Mouse (Mus musculus) E14TG2a.4 (cell line): ENCODE data around the gene Spats2.

Experiments
- H3K27me3 ChIP-seq: 2 replicates; pipeline ENCODE4 v1.6.1; 2014; ENCODE audit warnings: low read length, control low read depth; ENCODE audit not compliant: insufficient read depth
- H3K36me3 ChIP-seq: 2 replicates; pipeline ENCODE4 v1.6.1; 2014; ENCODE audit warnings: low read length, control low read depth; ENCODE audit not compliant: insufficient read depth
- H3K4me1 ChIP-seq: replicated peaks from 2 replicates; pipeline ENCODE4 v1.6.1; 2014; ENCODE audit warnings: low read depth, low read length, control low read depth
- H3K4me3 ChIP-seq: replicated peaks from 2 replicates; pipeline ENCODE4 v1.5.1; 2014; ENCODE audit warnings: mild to moderate bottlenecking, low read length
- H3K9me3 ChIP-seq: 2 replicates; pipeline ENCODE4 v1.6.1; 2014; ENCODE audit warnings: low read length, control low read depth
- CTCF ChIP-seq: conservative IDR thresholded peaks from 2 replicates; pipeline ENCODE4 v1.5.1; 2014; ENCODE audit warnings: low read length
- NANOG ChIP-seq: IDR thresholded peaks from 2 replicates; pipeline ENCODE4 v1.6.1; 2014; ENCODE audit warnings: borderline replicate concordance, low read length, mixed read lengths
- POU5F1 ChIP-seq: IDR thresholded peaks from 2 replicates; pipeline ENCODE4 v1.6.1; 2014; ENCODE audit warnings: low read length, borderline replicate concordance

The Spats2 gene

GRCm38 (mm10) chr15:99126081-99126815 is 532 bp downstream of the Spats2 start:
- peaks cover 69% of the 10 kb centered on the region for H3K4me1 ChIP-seq
- no peaks in the 10 kb centered on the region for H3K9me3 ChIP-seq
- TF ChIP-seq CTCF (no peak), NANOG (no peak), POU5F1 (no peak)
- H3K4me3 ChIP-seq: peak overlapping the region; percentile 85
- H3K36me3 ChIP-seq: peaks cover 6% of the 10 kb centered on the region
- no peaks in the 10 kb centered on the region for H3K27me3 ChIP-seq

- Histone ChIP-seq H3K36me3 (peaks cover 12% of the 10 kb centered on the region), H3K9me3 (no peaks in the 10 kb centered on the region), H3K4me3 (peak overlapping the region; percentile 85), H3K4me1 (peaks cover 71% of the 10 kb centered on the region), H3K27me3 (no peaks in the 10 kb centered on the region)
- TF ChIP-seq POU5F1 (no peak), NANOG (no peak), CTCF (no peak)
Observed at GRCm38 (mm10) chr15:99126816-99127365, 1.2 kb downstream of the Spats2 start.

- peaks cover 67% of the 10 kb centered on the region for H3K4me1 ChIP-seq
- H3K27me3 ChIP-seq: no peaks in the 10 kb centered on the region
- TF ChIP-seq NANOG (no peak), CTCF (no peak), POU5F1 (no peak)
- H3K9me3 ChIP-seq: no peaks in the 10 kb centered on the region
- peaks cover 21% of the 10 kb centered on the region for H3K36me3 ChIP-seq
- peak overlapping the region; percentile 85 for H3K4me3 ChIP-seq
Observed at GRCm38 (mm10) chr15:99127851-99128522, 2.3 kb downstream of the Spats2 start.

- Histone ChIP-seq H3K9me3 (no peaks in the 10 kb centered on the region), H3K36me3 (peaks cover 28% of the 10 kb centered on the region), H3K4me3 (peak overlapping the region; percentile 55), H3K27me3 (no peaks in the 10 kb centered on the region), H3K4me1 (peaks cover 65% of the 10 kb centered on the region)
- TF ChIP-seq POU5F1 (no peak), NANOG (no peak), CTCF (no peak)
Observed at GRCm38 (mm10) chr15:99129441-99129840, 3.7 kb downstream of the Spats2 start.

- TF ChIP-seq NANOG: no peak
- TF ChIP-seq CTCF: no peak
- TF ChIP-seq POU5F1: no peak
- Histone ChIP-seq H3K36me3 (peaks cover 28% of the 10 kb centered on the region), H3K4me3 (peak overlapping the region; percentile 55), H3K4me1 (peaks cover 62% of the 10 kb centered on the region), H3K27me3 (no peaks in the 10 kb centered on the region), H3K9me3 (no peaks in the 10 kb centered on the region)
Observed at GRCm38 (mm10) chr15:99129956-99130910, 4.5 kb downstream of the Spats2 start.

GRCm38 (mm10) chr15:99138389-99138788 is 12.7 kb downstream of the Spats2 start:
- Histone ChIP-seq H3K9me3 (no peaks in the 10 kb centered on the region), H3K27me3 (no peaks in the 10 kb centered on the region), H3K4me3 (no peak overlapping the region), H3K4me1 (peaks cover 75% of the 10 kb centered on the region), H3K36me3 (peaks cover 27% of the 10 kb centered on the region)
- no peak for TF ChIP-seq NANOG
- TF ChIP-seq CTCF: no peak
- TF ChIP-seq POU5F1: no peak

- Histone ChIP-seq H3K9me3 (no peaks in the 10 kb centered on the region), H3K4me1 (peaks cover 67% of the 10 kb centered on the region), H3K36me3 (peaks cover 27% of the 10 kb centered on the region), H3K4me3 (no peak overlapping the region; the same call in 1 of the 2 replicates), H3K27me3 (no peaks in the 10 kb centered on the region)
- TF ChIP-seq POU5F1 (no peak), NANOG (no peak), CTCF (peak; percentile 89)
Observed at GRCm38 (mm10) chr15:99139669-99140068, 14.0 kb downstream of the Spats2 start.

GRCm38 (mm10) chr15:99150516-99150915 is 24.8 kb downstream of the Spats2 start:
- no peak for TF ChIP-seq POU5F1
- Histone ChIP-seq H3K27me3 (no peaks in the 10 kb centered on the region), H3K9me3 (no peaks in the 10 kb centered on the region), H3K36me3 (peaks cover 59% of the 10 kb centered on the region), H3K4me3 (no peak overlapping the region), H3K4me1 (peaks cover 33% of the 10 kb centered on the region)
